Mouse (Mus musculus) spleen, adult 12 weeks (tissue): ENCODE data around the gene Asphd1.
A peak's percentile ranks its signal among the peaks of the same experiment; 100 is the strongest.

ENCODE experiments used
- DNase-seq: peaks from one replicate; pipeline ENCODE4 v3.0.0; 2022; ENCODE audit warnings: low spot score

Asphd1 gene

GRCm38 (mm10) chr7:126949403-126949792 lies at the start of gene Asphd1:
Asphd1 (minus strand) TSS chr7:126949582.
- no peak for DNase-seq

- no peak for DNase-seq
Observed at GRCm38 (mm10) chr7:126996449-126996848, 47.1 kb upstream of the Asphd1 start.

GRCm38 (mm10) chr7:126988816-126989215 lies 39.4 kb upstream of the Asphd1 start:
- DNase-seq: no peak

- DNase-seq: no peak
Observed at GRCm38 (mm10) chr7:126986319-126986718, 36.9 kb upstream of the Asphd1 start.

- DNase-seq: no peak
Observed at GRCm38 (mm10) chr7:126984667-126985444, 35.5 kb upstream of the Asphd1 start.

GRCm38 (mm10) chr7:126983113-126983512 lies 33.7 kb upstream of the Asphd1 start:
- no peak for DNase-seq

- DNase-seq: no peak
Observed at GRCm38 (mm10) chr7:126982054-126982453, 32.7 kb upstream of the Asphd1 start.

- DNase-seq: no peak
Observed at GRCm38 (mm10) chr7:126981601-126982000, 32.2 kb upstream of the Asphd1 start.

- no peak for DNase-seq
Observed at GRCm38 (mm10) chr7:126978841-126979240, 29.5 kb upstream of the Asphd1 start.

GRCm38 (mm10) chr7:126976878-126977459 lies 27.6 kb upstream of the Asphd1 start:
- DNase-seq: peak; percentile 15

GRCm38 (mm10) chr7:126975950-126976866 lies 26.8 kb upstream of the Asphd1 start, which contains the start of gene Cdiptos:
Cdiptos (minus strand) TSS chr7:126976098.
- peak; percentile 91 for DNase-seq

GRCm38 (mm10) chr7:126975893-126975949 lies 26.3 kb upstream of the Asphd1 start, which contains the start of gene Cdipt:
Cdipt (plus strand) TSS chr7:126975914.
- DNase-seq: no peak

GRCm38 (mm10) chr7:126975493-126975892 lies 26.1 kb upstream of the Asphd1 start:
- DNase-seq: no peak

GRCm38 (mm10) chr7:126967361-126967760 lies 18.0 kb upstream of the Asphd1 start:
- DNase-seq: no peak

GRCm38 (mm10) chr7:126965568-126965967 lies 16.2 kb upstream of the Asphd1 start:
- DNase-seq: no peak

GRCm38 (mm10) chr7:126963548-126964286 lies 14.3 kb upstream of the Asphd1 start:
- DNase-seq: no peak

- no peak for DNase-seq
Observed at GRCm38 (mm10) chr7:126961965-126962364, 12.6 kb upstream of the Asphd1 start.

GRCm38 (mm10) chr7:126961095-126961494 lies 11.7 kb upstream of the Asphd1 start:
- no peak for DNase-seq

- DNase-seq: no peak
Observed at GRCm38 (mm10) chr7:126959780-126960179, 10.4 kb upstream of the Asphd1 start.

GRCm38 (mm10) chr7:126955125-126955524 lies 5.7 kb upstream of the Asphd1 start:
- DNase-seq: no peak

GRCm38 (mm10) chr7:126952646-126953045 lies 3.3 kb upstream of the Asphd1 start:
- no peak for DNase-seq

- DNase-seq: no peak
Observed at GRCm38 (mm10) chr7:126951741-126952140, 2.4 kb upstream of the Asphd1 start.
